Mouse (Mus musculus): ENCODE measurements around the gene Sh3bgrl3.

DNA sequence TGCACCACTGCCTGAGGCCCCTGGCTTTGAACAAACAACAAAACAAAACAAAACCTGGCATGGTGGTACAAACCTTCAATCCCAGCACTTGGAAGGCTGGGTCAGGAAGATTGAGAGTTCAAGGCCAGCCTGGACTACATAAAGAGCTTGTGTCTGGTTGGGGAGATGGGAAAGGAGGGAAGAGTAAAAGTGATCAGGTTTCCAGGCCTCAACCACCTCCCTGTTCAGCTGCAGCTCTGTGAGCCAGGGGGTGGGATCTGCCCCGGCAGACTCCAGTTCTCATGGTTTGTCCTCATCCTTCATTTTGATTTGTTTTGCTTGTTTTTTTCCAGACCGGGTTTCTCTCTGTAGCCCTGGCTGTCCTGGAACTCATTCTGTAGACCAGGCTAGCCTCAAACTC is 12.1 kb downstream of the Sh3bgrl3 start:
- TF ChIP-seq CTCF (IDR thresholded peaks at IDR 0.05; ENCODE audit: low read depth, low read length), result no peak
- TF ChIP-seq POLR2A (IDR thresholded peaks at IDR 0.05; ENCODE audit: borderline replicate concordance, low read depth, low read length), result no peak

All from bone marrow macrophage, adult 2 months (primary cell).